Mouse (Mus musculus) cerebellum, adult 8-10 months (tissue): ENCODE data around the gene Olfr1043.
"Not testable (repeated sequence)": the region's sequence is repeated elsewhere in the genome, so short reads cannot be mapped to it uniquely, and the experiment has no call there.

Experiments
- DNase-seq: peaks from one replicate; pipeline ENCODE4 v3.0.0; 2022

Olfr1043 gene

DNA sequence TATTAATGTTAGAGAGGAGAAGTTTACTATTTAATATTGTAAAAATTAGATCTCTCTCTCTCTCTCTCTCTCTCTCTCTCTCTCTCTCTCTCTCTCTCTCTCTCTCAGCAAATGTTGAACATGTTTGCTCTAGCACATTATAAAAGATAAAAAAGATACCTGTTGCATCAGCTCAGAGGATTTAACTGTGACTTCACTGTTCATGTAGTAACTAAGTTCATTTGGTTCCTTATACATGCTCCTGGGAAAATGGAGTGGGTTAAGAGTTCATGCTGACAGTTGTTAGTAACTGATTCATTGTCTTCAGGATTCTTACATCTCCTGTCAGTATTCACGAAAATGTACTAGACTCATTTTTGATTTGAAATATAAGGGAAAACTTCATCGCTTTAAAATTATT lies at the start of gene Olfr1043:
Gene Olfr1043, minus strand, starts transcription at position 101 of the 400 bp plus-strand sequence.
- no peak for DNase-seq

DNA sequence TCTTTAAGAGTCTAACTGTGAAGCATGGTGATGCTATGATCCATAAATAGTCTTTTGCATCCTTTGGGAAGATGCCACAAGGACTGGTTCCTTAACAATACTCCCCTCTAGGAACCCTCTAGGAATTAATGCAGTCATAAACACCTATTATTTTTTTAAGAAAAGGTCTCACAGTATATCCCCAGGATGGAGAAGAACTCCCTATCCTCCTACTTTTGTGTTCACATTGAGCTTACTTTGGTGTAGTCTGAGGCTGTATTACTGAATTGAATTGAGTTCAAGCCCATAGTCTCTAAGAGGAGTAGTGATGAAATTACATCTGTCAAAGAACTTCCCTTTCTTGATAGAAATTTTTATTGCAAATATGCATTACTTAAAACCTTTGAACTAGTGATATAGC lies 35.6 kb upstream of the Olfr1043 start, which contains the start of gene Olfr1045:
Gene Olfr1045, minus strand, starts transcription at position 101 of the 400 bp plus-strand sequence.
- DNase-seq: no peak

DNA sequence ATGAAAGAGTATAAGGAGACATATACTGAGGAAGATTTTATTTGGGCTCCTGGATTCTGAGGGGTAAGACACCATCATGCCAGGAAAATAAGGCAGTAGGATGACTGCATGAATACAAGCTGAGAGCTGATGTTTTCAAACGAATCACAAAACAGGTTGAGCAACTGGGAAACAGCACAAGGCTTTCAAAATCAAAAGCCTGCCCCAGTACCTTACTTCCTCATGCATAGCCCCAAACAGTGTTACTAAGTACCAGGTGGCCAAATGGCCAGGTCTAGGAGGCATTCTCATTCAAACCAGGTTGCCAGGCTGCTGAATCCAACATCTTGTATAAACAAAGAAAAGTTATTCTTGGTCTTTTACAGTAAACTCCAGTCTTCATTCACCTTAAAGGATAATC lies 28.5 kb upstream of the Olfr1043 start:
- no peak for DNase-seq

DNA sequence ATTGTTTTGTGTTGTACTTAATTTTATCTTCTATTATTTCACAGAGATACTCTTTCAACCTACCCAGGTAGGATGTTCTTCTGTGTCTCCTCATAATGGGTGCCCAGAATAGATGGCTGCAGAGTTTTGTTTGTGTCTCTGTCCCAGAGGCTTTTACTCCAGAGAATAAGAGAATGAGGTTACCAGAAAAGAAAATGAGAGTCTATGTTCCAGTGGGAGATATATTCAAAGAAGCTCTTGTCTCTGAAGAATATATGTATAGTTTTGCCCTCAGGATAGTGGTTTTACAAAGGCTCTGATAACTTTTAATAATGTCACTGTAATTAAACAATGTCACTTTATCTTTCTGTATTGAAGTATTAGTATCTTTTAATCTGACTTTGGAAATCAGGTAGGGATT lies 18.3 kb upstream of the Olfr1043 start, which contains the start of gene Olfr52:
Gene Olfr52, minus strand, starts transcription at position 101 of the 400 bp plus-strand sequence.
- DNase-seq: no peak

DNA sequence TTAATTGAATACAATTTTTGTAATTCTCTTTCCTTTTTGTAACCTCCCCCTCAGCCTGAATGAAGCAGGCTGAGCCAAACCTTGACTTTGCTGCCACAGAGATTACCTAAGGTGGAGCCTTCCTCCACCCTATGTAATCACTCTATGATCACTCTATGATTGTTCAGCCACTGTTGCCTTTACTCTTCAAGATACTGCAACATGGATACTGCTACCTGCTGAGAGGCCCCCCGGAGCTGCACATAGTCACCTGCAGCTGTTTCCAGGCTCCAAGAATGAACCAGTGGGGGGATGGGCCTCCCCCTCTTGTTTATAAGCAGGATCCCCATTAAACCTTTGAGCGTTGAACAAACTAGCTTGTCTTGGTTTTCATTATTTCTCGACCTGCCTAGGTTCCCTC lies 12.6 kb upstream of the Olfr1043 start:
- DNase-seq: no peak

DNA sequence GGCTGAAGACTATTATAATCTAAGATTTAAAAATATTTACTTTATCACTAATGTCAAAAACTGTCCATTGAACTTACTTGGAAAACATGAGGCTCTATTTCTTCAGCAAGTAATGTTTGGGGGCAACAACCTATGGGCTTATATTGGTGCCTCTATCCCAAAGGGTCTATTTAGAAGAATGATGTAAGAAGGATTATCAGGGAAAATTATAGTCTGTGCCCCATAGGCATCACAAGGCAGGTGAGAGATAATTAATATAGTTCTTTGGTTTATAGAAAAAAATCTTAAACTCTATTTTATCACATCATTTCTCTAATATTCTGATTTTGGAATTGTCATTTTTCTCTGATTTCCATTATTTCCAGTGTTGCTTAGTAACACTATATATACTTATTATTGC lies 10.4 kb upstream of the Olfr1043 start, which contains the start of gene Olfr1044:
Gene Olfr1044, minus strand, starts transcription at position 101 of the 400 bp plus-strand sequence.
- DNase-seq: no peak

DNA sequence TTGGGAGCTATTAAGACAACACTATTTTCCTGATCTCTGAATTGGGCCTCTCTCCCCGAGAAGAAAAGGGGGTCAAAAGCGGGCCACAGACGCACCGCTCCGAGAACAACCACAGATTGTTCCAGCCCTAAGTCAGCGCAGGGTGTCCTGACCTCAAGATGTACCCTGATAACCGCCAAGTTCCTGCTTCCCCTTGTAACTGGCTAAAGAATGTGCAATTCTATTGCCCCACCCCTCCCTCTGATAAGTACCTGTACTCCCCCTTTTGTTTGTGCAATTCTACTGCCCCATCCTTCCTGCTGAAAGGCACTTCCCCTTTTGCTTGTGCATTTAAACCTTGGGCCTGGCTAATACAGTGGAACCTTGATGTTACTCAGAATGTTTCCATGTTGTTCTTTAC lies 8.1 kb upstream of the Olfr1043 start:
- DNase-seq: not testable (repeated sequence)

DNA sequence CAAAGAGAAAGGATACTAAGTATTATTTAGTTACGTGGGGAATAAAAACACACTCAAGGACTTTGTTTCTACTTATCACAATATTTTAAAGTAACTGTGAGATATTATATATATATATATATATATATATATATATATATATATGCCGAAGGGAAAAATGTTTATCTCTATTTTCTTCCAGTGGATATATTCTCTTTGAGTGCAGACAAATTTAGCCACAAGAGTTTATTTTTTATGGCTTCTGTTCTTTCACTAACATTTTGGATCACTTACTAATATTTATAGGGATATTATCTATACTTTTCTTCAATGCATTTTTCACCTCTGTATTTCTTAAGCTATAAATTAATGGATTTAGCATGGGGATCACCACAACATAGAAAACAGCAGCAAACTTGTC lies 5.6 kb downstream of the Olfr1043 start, which contains the start of gene Olfr1042:
Gene Olfr1042, minus strand, starts transcription at position 101 of the 400 bp plus-strand sequence.
- DNase-seq: no peak

DNA sequence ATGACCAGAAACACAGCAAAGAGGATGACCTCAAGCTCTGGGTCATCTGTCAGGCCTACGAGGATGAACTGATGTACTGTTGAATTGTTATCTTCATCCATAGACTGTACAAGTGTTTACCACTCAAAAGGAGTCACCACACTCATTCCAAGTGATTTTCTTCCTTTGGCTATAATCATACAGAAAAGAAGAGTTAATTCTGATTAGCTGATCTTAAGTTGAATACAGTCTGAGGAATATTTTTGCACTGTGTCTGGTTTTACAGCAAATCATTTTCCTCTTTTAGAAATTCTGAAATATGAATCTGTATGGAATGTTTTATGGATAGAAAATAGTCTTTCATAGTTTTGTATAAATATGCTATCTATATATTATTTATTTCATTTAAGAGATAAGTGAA lies 20.7 kb downstream of the Olfr1043 start, which contains the start of gene Olfr1040:
Gene Olfr1040, minus strand, starts transcription at position 101 of the 400 bp plus-strand sequence.
- DNase-seq: no peak

DNA sequence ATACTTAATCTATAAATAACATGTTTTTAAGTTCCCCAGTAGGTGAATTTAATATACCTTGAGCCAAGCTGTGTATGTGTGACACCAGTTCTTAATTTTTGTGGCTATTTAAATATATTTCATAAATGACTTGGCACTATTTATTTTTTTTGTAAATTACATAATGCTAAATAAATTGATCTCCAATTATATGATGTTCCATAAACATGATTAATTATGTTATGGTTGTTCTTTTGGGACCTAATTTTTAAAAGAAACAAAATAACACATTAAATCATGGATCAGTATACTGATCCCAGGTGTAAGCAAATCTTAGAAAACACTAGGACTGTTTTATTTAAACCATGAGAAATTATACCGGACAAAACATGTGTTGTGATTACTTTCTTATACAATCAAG lies 31.5 kb downstream of the Olfr1043 start, which contains the start of gene Olfr1039:
Gene Olfr1039, minus strand, starts transcription at position 101 of the 400 bp plus-strand sequence.
- no peak for DNase-seq
